Mouse (Mus musculus) CH12.LX (cell line): ENCODE data around the gene Xrcc2. TPM values are rescaled to one million over a fixed set of nuclear protein-coding genes. Genes with fewer than 3 reads are reported as not detected.
"Not testable (repeated sequence)": the region's sequence is repeated elsewhere in the genome, so short reads cannot be mapped to it uniquely, and the experiment has no call there.

Experiments used
- DNase-seq: peaks from one replicate; pipeline ENCODE4 v3.0.0-alpha.2; 2013; ENCODE audit errors: extremely low read depth
- H3K27ac ChIP-seq: 2 replicates; pipeline ENCODE4 v1.5.1; 2012; ENCODE audit warnings: low read depth, mild to moderate bottlenecking, control low read depth, moderate library complexity; ENCODE audit not compliant: insufficient read depth
- H3K27me3 ChIP-seq: replicated peaks from 2 replicates; pipeline ENCODE3; 2012; ENCODE audit warnings: inconsistent platforms
- H3K36me3 ChIP-seq, 2 experiments: replicated peaks in 1 of 2; 2 replicates each; pipeline versions ENCODE3 to v1.6.1; 2012; ENCODE audit warnings: inconsistent platforms in 1 of 2, low read length in 1 of 2, mild to moderate bottlenecking in 1 of 2, mixed read lengths in 1 of 2, moderate library complexity in 1 of 2; ENCODE audit not compliant: control insufficient read depth in 1 of 2, insufficient read depth in 1 of 2
- H3K4me1 ChIP-seq, 2 experiments: 2 replicates each; pipeline ENCODE4 v1.6.1; 2012; ENCODE audit warnings: inconsistent platforms in 1 of 2, moderate library complexity in 1 of 2; ENCODE audit not compliant: insufficient read depth in 2 of 2, control insufficient read depth in 1 of 2
- H3K4me2 ChIP-seq: 2 replicates; pipeline ENCODE4 v1.6.1; 2012; ENCODE audit warnings: low read depth, mild to moderate bottlenecking, control low read depth; ENCODE audit not compliant: poor library complexity, insufficient read depth, severe bottlenecking
- H3K4me3 ChIP-seq, 3 experiments: fragments of 150-350 bp in 1 of 3; sonication (generic) in 1 of 3; replicated peaks in 1 of 3; 2 replicates each; pipeline versions ENCODE3 to v1.5.1; 2011 to 2012; ENCODE audit warnings: low read depth in 2 of 3, low read length in 2 of 3, mild to moderate bottlenecking in 2 of 3, moderate library complexity in 2 of 3, control low read depth in 1 of 3, improper control_type of control experiment in 1 of 3, inconsistent platforms in 1 of 3, mixed read lengths in 1 of 3; ENCODE audit not compliant: poor library complexity in 1 of 3
- H3K79me2 ChIP-seq: replicated peaks from 2 replicates; pipeline ENCODE4 v1.6.1; 2012; ENCODE audit warnings: mild to moderate bottlenecking, moderate library complexity; ENCODE audit not compliant: control insufficient read depth, poor library complexity, insufficient read depth, severe bottlenecking; ENCODE audit errors: extremely low read depth
- H3K9ac ChIP-seq: 2 replicates; pipeline ENCODE4 v1.6.1; 2012; ENCODE audit warnings: low read depth, mild to moderate bottlenecking, control low read depth, moderate library complexity; ENCODE audit not compliant: insufficient read depth
- H3K9me3 ChIP-seq: replicated peaks from 2 replicates; pipeline ENCODE3; 2012; ENCODE audit warnings: low read length, inconsistent platforms, mixed read lengths
- CHD1 ChIP-seq: IDR thresholded peaks from 2 replicates; pipeline ENCODE4 v1.6.1; 2012; ENCODE audit warnings: low read depth, low read length, improper control_type of control experiment, inconsistent platforms
- CHD2 ChIP-seq: IDR thresholded peaks from 2 replicates; pipeline ENCODE4 v1.6.1; 2011; ENCODE audit warnings: low read length, improper control_type of control experiment
- CTCF ChIP-seq, 2 experiments: IDR thresholded peaks in 1 of 2; conservative IDR thresholded peaks in 1 of 2; 2 replicates each; pipeline ENCODE4 v1.5.1; 2011 to 2012; ENCODE audit warnings: low read depth in 2 of 2, low read length in 2 of 2, improper control_type of control experiment in 1 of 2, inconsistent platforms in 1 of 2, mild to moderate bottlenecking in 1 of 2, moderate library complexity in 1 of 2
- E2F4 ChIP-seq: IDR thresholded peaks from 2 replicates; pipeline ENCODE4 v1.6.1; 2011; ENCODE audit warnings: low read depth, low read length, improper control_type of control experiment; ENCODE audit not compliant: insufficient replicate concordance
- ELF1 ChIP-seq: IDR thresholded peaks from 2 replicates; pipeline ENCODE4 v1.6.1; 2014; ENCODE audit warnings: low read depth, mild to moderate bottlenecking, inconsistent platforms, low read length, improper control_type of control experiment
- EP300 ChIP-seq: IDR thresholded peaks from 2 replicates; pipeline ENCODE4 v1.6.1; 2011; ENCODE audit warnings: low read length, improper control_type of control experiment
- GABPA ChIP-seq: IDR thresholded peaks from 2 replicates; pipeline ENCODE4 v1.6.1; 2012; ENCODE audit warnings: low read depth, low read length, improper control_type of control experiment, inconsistent platforms; ENCODE audit not compliant: insufficient replicate concordance
- HCFC1 ChIP-seq: IDR thresholded peaks from 2 replicates; pipeline ENCODE4 v1.6.1; 2012; ENCODE audit warnings: low read depth, mild to moderate bottlenecking, inconsistent platforms, low read length, improper control_type of control experiment
- IRF4 ChIP-seq: IDR thresholded peaks from 2 replicates; pipeline ENCODE4 v1.6.1; 2014; ENCODE audit warnings: low read depth, mild to moderate bottlenecking, inconsistent platforms, low read length, improper control_type of control experiment
- JUN ChIP-seq: IDR thresholded peaks from 2 replicates; pipeline ENCODE4 v1.6.1; 2011; ENCODE audit warnings: low read depth, mild to moderate bottlenecking, low read length, improper control_type of control experiment, moderate library complexity; ENCODE audit not compliant: insufficient read depth
- KAT2A ChIP-seq: IDR thresholded peaks from 2 replicates; pipeline ENCODE4 v1.6.1; 2012; ENCODE audit warnings: low read length, improper control_type of control experiment, inconsistent platforms; ENCODE audit not compliant: insufficient replicate concordance
- MAX ChIP-seq: IDR thresholded peaks from 2 replicates; pipeline ENCODE4 v1.6.1; 2011; ENCODE audit warnings: low read length, improper control_type of control experiment
- MAZ ChIP-seq: IDR thresholded peaks from 2 replicates; pipeline ENCODE4 v1.6.1; 2012; ENCODE audit warnings: low read depth, mild to moderate bottlenecking, inconsistent platforms, low read length, improper control_type of control experiment, moderate library complexity
- MYC ChIP-seq: IDR thresholded peaks from 2 replicates; pipeline ENCODE4 v1.6.1; 2011; ENCODE audit warnings: low read depth, mild to moderate bottlenecking, improper control_type of control experiment, low read length
- POLR2A ChIP-seq: IDR thresholded peaks from 2 replicates; pipeline ENCODE4 v1.6.1; 2011; ENCODE audit warnings: low read depth, mild to moderate bottlenecking, improper control_type of control experiment, low read length
- RAD21 ChIP-seq: IDR thresholded peaks from 2 replicates; pipeline ENCODE4 v1.6.1; 2011; ENCODE audit warnings: low read depth, mild to moderate bottlenecking, low read length, improper control_type of control experiment, moderate library complexity
- RCOR1 ChIP-seq: conservative IDR thresholded peaks from 2 replicates; pipeline ENCODE4 v1.6.1; 2012; ENCODE audit warnings: low read depth, mild to moderate bottlenecking, inconsistent platforms, low read length, improper control_type of control experiment
- SMC3 ChIP-seq: IDR thresholded peaks from 2 replicates; pipeline ENCODE4 v1.6.1; 2011; ENCODE audit warnings: low read depth, low read length, improper control_type of control experiment
- UBTF ChIP-seq: IDR thresholded peaks from 2 replicates; pipeline ENCODE4 v1.6.1; 2012; ENCODE audit warnings: low read depth, mild to moderate bottlenecking, inconsistent platforms, low read length, improper control_type of control experiment, moderate library complexity
- ZC3H11A ChIP-seq: IDR thresholded peaks from 2 replicates; pipeline ENCODE4 v1.6.1; 2012; ENCODE audit warnings: low read depth, mild to moderate bottlenecking, inconsistent platforms, low read length, improper control_type of control experiment
- ZKSCAN1 ChIP-seq: IDR thresholded peaks from 2 replicates; pipeline ENCODE4 v1.6.1; 2012; ENCODE audit warnings: low read depth, inconsistent platforms, low read length, improper control_type of control experiment, borderline replicate concordance
- ZMIZ1 ChIP-seq: IDR thresholded peaks from 2 replicates; pipeline ENCODE4 v1.6.1; 2012; ENCODE audit warnings: low read depth, mild to moderate bottlenecking, inconsistent platforms, low read length, improper control_type of control experiment
- ZNF384 ChIP-seq: IDR thresholded peaks from 2 replicates; pipeline ENCODE4 v1.6.1; 2012; ENCODE audit warnings: low read depth, low read length, improper control_type of control experiment, inconsistent platforms
- dilution Hi-C: fragments of 300-500 bp; cut with MboI; formaldehyde crosslinking; loops from 2 replicates; pipeline ENCODE4 v1.14.3; 2020; ENCODE audit warnings: low sequenced_read_pairs; ENCODE audit not compliant: extremely low pct_unique_long_range_greater_than_20kb, extremely low pct_ligation_motif_present
- in situ Hi-C: fragments of 300-500 bp; cut with MboI; formaldehyde crosslinking; loops from 3 replicates; pipeline ENCODE4 v1.14.3; 2019; ENCODE audit warnings: low sequenced_read_pairs, low pct_ligation_motif_present, low pct_unique_long_range_greater_than_20kb, mixed read lengths
- polyA plus RNA-seq: library from polyadenylated mRNA; unstranded; fragments of >175 nt; gene quantifications from 2 replicates; pipeline ENCODE4 v1.2.1, GENCODE M21; 2012; ENCODE audit warnings: low read depth; ENCODE audit not compliant: insufficient read length
- total RNA-seq, 2 experiments: library from RNA; depleted of rRNA; stranded (reverse); fragments of 300-350 nt in 1 of 2; fragments of >200 nt in 1 of 2; gene quantifications; 2 replicates each; pipeline ENCODE4 v1.2.3; 2012 to 2014

Gene Xrcc2
- total and polyA plus RNA-seq, 3 experiments, result 11.3 to 23.4 (median 13.0) TPM

- in situ Hi-C loops, H3K4me2 ChIP-seq, H3K27me3 ChIP-seq, H3K4me1 ChIP-seq, H3K79me2 ChIP-seq, dilution Hi-C loops, H3K9ac ChIP-seq, H3K4me3 ChIP-seq, H3K27ac ChIP-seq, H3K36me3 ChIP-seq: not testable (repeated sequence)
- DNase-seq, result peak; percentile 12
- peaks cover 12% of the 10 kb centered on the region for H3K9me3 ChIP-seq
These were observed 7.5 kb upstream of the Xrcc2 start for GRCm38 (mm10) chr5:25713001-25713706.

- DNase-seq, result peak; percentile 28
- H3K9me3 ChIP-seq, result no peaks in the 10 kb centered on the region
- dilution Hi-C loops, result no loop called here
- peaks cover 14% of the 10 kb centered on the region for H3K79me2 ChIP-seq
- H3K4me2 ChIP-seq, result peak overlapping the region; percentile 89
- peak overlapping the region; percentile 51; the same call in 1 of the 2 replicates for H3K27ac ChIP-seq
- H3K4me1 ChIP-seq, result peaks cover 8 to 16% of the 10 kb centered on the region in 2 experiments
- no peaks in the 10 kb centered on the region for H3K27me3 ChIP-seq
- H3K36me3 ChIP-seq, result peaks cover 10 to 36% of the 10 kb centered on the region in 2 experiments
- TF ChIP-seq CHD2 (no peak), RCOR1 (peak; percentile 41; the same call in 1 of the 2 replicates), CTCF (conservative IDR thresholded peaks at IDR 0.05 in 1 of 2, IDR thresholded peaks at IDR 0.05 in 1 of 2; ENCODE audit: low read depth in 2 of 2, low read length in 2 of 2) (no peak), ZC3H11A (no peak), ZKSCAN1 (no peak), UBTF (no peak), E2F4 (no peak), EP300 (no peak), POLR2A (no peak), SMC3 (no peak), MAX (peak; percentile 51)
- TF ChIP-seq, all 38 proteins: peak for 2
- in situ Hi-C loops, result no loop called here
- H3K4me3 ChIP-seq, result peak overlapping the region; percentile 72 to 98 (median 97)
- H3K9ac ChIP-seq, result peak overlapping the region; percentile 73
These were observed 691 bp downstream of the Xrcc2 start for GRCm38 (mm10) chr5:25704702-25705566.

GRCm38 (mm10) chr5:25697941-25698340, 7.7 kb downstream of the Xrcc2 start:
- dilution Hi-C loops (no loop called here), in situ Hi-C loops (no loop called here)
- Histone ChIP-seq H3K27me3 (no peaks in the 10 kb centered on the region), H3K9ac (no peak overlapping the region), H3K9me3 (no peaks in the 10 kb centered on the region), H3K27ac (no peak overlapping the region), H3K4me1 (peaks cover 0 to 4% of the 10 kb centered on the region in 2 experiments; a peak in 2 of 4 replicates), H3K4me2 (no peak overlapping the region), H3K36me3 (peaks cover 41 to 87% of the 10 kb centered on the region in 2 experiments), H3K4me3 (no peak overlapping the region), H3K79me2 (peaks cover 2% of the 10 kb centered on the region; the same call in 1 of the 2 replicates)
- DNase-seq, result no peak
- TF ChIP-seq RAD21, result no peak
- no peak for TF ChIP-seq RCOR1
- no peak for TF ChIP-seq ZKSCAN1
- TF ChIP-seq CHD1, result no peak
- no peak for TF ChIP-seq ZMIZ1
- no peak for TF ChIP-seq HCFC1
- TF ChIP-seq ELF1, result no peak
- no peak for TF ChIP-seq ZNF384
- no peak for TF ChIP-seq JUN
- no peak for TF ChIP-seq E2F4
- no peak for TF ChIP-seq KAT2A
- no peak for TF ChIP-seq POLR2A
- TF ChIP-seq MYC, result no peak
- no peak for TF ChIP-seq IRF4
- TF ChIP-seq GABPA, result no peak
- no peak for TF ChIP-seq MAZ
